13 mouse cellular contexts compared by ENCODE assay signal in the genomic region with DNA sequence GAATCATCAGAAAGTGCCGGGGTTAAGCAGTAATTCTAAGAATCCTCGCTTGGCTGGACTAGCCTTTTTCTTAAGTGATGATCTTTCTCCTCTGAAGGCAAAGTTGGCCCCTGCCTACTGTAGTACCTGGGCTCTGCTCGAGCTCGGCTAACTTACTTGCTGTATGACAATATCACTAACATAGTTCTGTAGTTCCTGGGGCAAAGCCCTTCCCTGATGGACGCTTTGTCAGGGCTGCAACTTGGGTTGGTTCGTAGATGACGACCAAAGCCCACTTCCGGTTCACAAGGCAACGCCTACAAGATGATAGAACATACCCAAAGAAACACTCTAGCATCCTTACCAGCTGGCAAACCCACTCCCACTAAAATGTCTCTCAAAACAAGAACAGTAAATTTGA. TPM values are rescaled to one million over a fixed set of nuclear protein-coding genes. Genes with fewer than 3 reads are reported as not detected.
DNase-seq lines count a peak whose midpoint lies in the region; ATAC-seq and TF ChIP-seq lines count a peak whose summit lies in the region.
"Had no signal": no experiment of that assay in that cellular context is flagged by ENCODE, and none has a peak within 500 bp of the region (broad histone marks: within the 10 kb centered on the region; RNA-seq: fewer than 3 reads in every experiment).

No protein-coding gene starts in this region.

- no peaks in the 10 kb centered on the region for H3K9me3 ChIP-seq in kidney, postnatal 0 days (replicated peaks; ENCODE audit: low read length)
- H3K9me3 ChIP-seq in liver, postnatal 0 days (ENCODE audit: low read length) = no peaks in the 10 kb centered on the region
- H3K9me3 ChIP-seq: embryonic facial prominence, embryonic 12.5 days had no signal

- intact Hi-C loops in heart, adult 2 months (cut with DNase I) = no loop called here
- intact Hi-C loops in heart, postnatal 14 days (cut with DNase I) = no loop called here

- TF ChIP-seq EP300 in heart, adult 2 months (IDR thresholded peaks at IDR 0.05; ENCODE audit: insufficient read depth, low read depth, low read length) = no peak
- TF ChIP-seq EP300 in liver, postnatal 0 days (IDR thresholded peaks at IDR 0.05; ENCODE audit: low read depth) = no peak

- H3K27me3 ChIP-seq in heart, adult 2 months (ENCODE audit: control insufficient read depth, insufficient read depth, low read length) = no peaks in the 10 kb centered on the region
- no peaks in the 10 kb centered on the region for H3K27me3 ChIP-seq in kidney, postnatal 0 days (ENCODE audit: insufficient read depth, low read length)
- H3K27me3 ChIP-seq in liver, postnatal 0 days (ENCODE audit: insufficient read depth, low read length) = no peaks in the 10 kb centered on the region
- H3K27me3 ChIP-seq: embryonic facial prominence, embryonic 12.5 days had no signal

- no peak for TF ChIP-seq POLR2A in heart, adult 2 months (IDR thresholded peaks at IDR 0.05; ENCODE audit: insufficient read depth, low read depth, low read length)

- H3K4me1 ChIP-seq in heart, adult 2 months (ENCODE audit: control insufficient read depth, insufficient read depth, low read length) = peaks cover 24% of the 10 kb centered on the region
- H3K4me1 ChIP-seq in kidney, postnatal 0 days (replicated peaks; ENCODE audit: insufficient read depth, low read length) = peaks cover 19% of the 10 kb centered on the region; the same call in 1 of the 2 replicates
- peaks cover 18% of the 10 kb centered on the region for H3K4me1 ChIP-seq in liver, postnatal 0 days (ENCODE audit: insufficient read depth)

- H3K36me3 ChIP-seq in heart, adult 2 months (ENCODE audit: control insufficient read depth, insufficient read depth, low read length) = peaks cover 5% of the 10 kb centered on the region; the same call in 1 of the 2 replicates
- peaks cover 14% of the 10 kb centered on the region; the same call in 1 of the 2 replicates for H3K36me3 ChIP-seq in kidney, postnatal 0 days (ENCODE audit: insufficient read depth, low read length)
- H3K36me3 ChIP-seq in liver, postnatal 0 days (replicated peaks; ENCODE audit: insufficient read depth, low read length) = no peaks in the 10 kb centered on the region

- H3K4me3 ChIP-seq in heart, adult 2 months = peak overlapping the region; percentile 3
- no peak overlapping the region for H3K4me3 ChIP-seq in kidney, postnatal 0 days (replicated peaks; ENCODE audit: low read depth, low read length)
- no peak overlapping the region for H3K4me3 ChIP-seq in liver, postnatal 0 days (ENCODE audit: low read depth, low read length)
- H3K4me3 ChIP-seq: embryonic facial prominence, embryonic 12.5 days had no signal

- no peak overlapping the region for H3K9ac ChIP-seq in heart, adult 2 months (ENCODE audit: low read depth, low read length)
- H3K9ac ChIP-seq in kidney, postnatal 0 days (ENCODE audit: low read depth, low read length) = no peak overlapping the region
- peak overlapping the region; percentile 49; the same call in 1 of the 2 replicates for H3K9ac ChIP-seq in liver, postnatal 0 days (replicated peaks)
- H3K9ac ChIP-seq: embryonic facial prominence, embryonic 12.5 days had no signal

- no peak for TF ChIP-seq CTCF in heart, adult 2 months (IDR thresholded peaks at IDR 0.05)
- TF ChIP-seq CTCF in kidney, postnatal 0 days (IDR thresholded peaks at IDR 0.05; ENCODE audit: low read depth) = no peak
- TF ChIP-seq CTCF in liver, postnatal 0 days (IDR thresholded peaks at IDR 0.05; ENCODE audit: low read depth) = no peak

- H3K79me2 ChIP-seq in heart, adult 2 months (replicated peaks; ENCODE audit: control insufficient read depth, insufficient read depth, low read length) = peaks cover 1% of the 10 kb centered on the region

- H3K4me2 ChIP-seq in kidney, postnatal 0 days (ENCODE audit: low read length) = no peak overlapping the region
- H3K4me2 ChIP-seq in liver, postnatal 0 days (ENCODE audit: low read depth, low read length) = no peak overlapping the region
- H3K4me2 ChIP-seq: embryonic facial prominence, embryonic 12.5 days; midbrain, embryonic 11.5 days had no signal

- peak overlapping the region; percentile 92 for H3K27ac ChIP-seq in heart, adult 2 months
- peak overlapping the region; percentile 93 for H3K27ac ChIP-seq in kidney, postnatal 0 days
- H3K27ac ChIP-seq in liver, postnatal 0 days (ENCODE audit: low read depth) = peak overlapping the region; percentile 85
- H3K27ac ChIP-seq: liver, embryonic 14.5 days had no signal

- no peak for DNase-seq in heart, adult 2 months
- DNase-seq in heart, postnatal 14 days = no peak
- DNase-seq in kidney, postnatal 0 days (ENCODE audit: low spot score) = no peak
- DNase-seq in kidney, postnatal 4 days = no peak
- peak; percentile 57 for DNase-seq in T-cell, adult 2 months (ENCODE audit: low spot score)
- DNase-seq in liver, postnatal 0 days = no peak
- DNase-seq in ovary, adult 18-20 months (ENCODE audit: low spot score) = no peak
- no peak for DNase-seq in urinary bladder, postnatal 10 days (ENCODE audit: low spot score)
- DNase-seq: cerebellum, adult 11 months; layer of hippocampus, adult 9-11 months had no signal

- ATAC-seq in kidney, postnatal 0 days (replicated peaks; ENCODE audit: low FRiP score, low read depth) = no peak
- no peak for ATAC-seq in liver, postnatal 0 days

- 63% methylated on average over 9 of the region's 9 CpGs for WGBS in heart, adult 2 months
- 80% methylated on average over 9 of the region's 9 CpGs for WGBS in kidney, postnatal 0 days
- WGBS in liver, postnatal 0 days (ENCODE audit: insufficient replicate concordance) = 74% methylated on average over 9 of the region's 9 CpGs

RNA-seq across cellular contexts. Expression of a gene that starts 47.7 kb away (rescaled TPM):
- total RNA-seq in heart, adult 2 months (2021) = 10 to 100 TPM; 42.3 to 43.5 TPM
- 9.0 and 16.0 TPM in 2 replicates for polyA plus RNA-seq in heart, adult 2 months (2012; rRNA removed)
- total RNA-seq in heart, postnatal 14 days (2021) = 10 to 100 TPM; 28.5 to 35.0 TPM
- 28.3 and 28.5 TPM in 2 replicates for polyA plus RNA-seq in kidney, postnatal 0 days (2015; fragmentation: Nextera tagmentation; extraction: Ambion mirVana)
- 6.0 and 7.5 TPM in 2 replicates for polyA plus RNA-seq in liver, postnatal 0 days (2015; fragmentation: Nextera tagmentation; extraction: Ambion mirVana)
